Mouse (Mus musculus) intestine, embryonic 14.5 days (tissue): ENCODE measurements around the gene Hivep1. TPM values are rescaled to one million over a fixed set of nuclear protein-coding genes. Genes with fewer than 3 reads are reported as not detected.

Source experiments
- ATAC-seq: fragments of 200-750 bp; cut with Nextera tagmentation; replicated peaks from 2 replicates; pipeline ENCODE4 v1.8.0; 2017; ENCODE audit warnings: low read depth, moderate number of reproducible peaks, moderate TSS enrichment, moderate library complexity; ENCODE audit not compliant: low FRiP score, low TSS enrichment
- DNase-seq: peaks from one replicate; pipeline ENCODE4 v3.0.0-alpha.2; 2018; ENCODE audit warnings: low spot score
- H3K27ac ChIP-seq: fragments of 300-500 bp; sonication (generic); 2 replicates; pipeline ENCODE4 v1.5.1; 2014; ENCODE audit warnings: low read depth, mild to moderate bottlenecking, control low read depth
- H3K27me3 ChIP-seq: fragments of 300-500 bp; sonication (generic); replicated peaks from 2 replicates; pipeline ENCODE4 v1.6.1; 2014; ENCODE audit warnings: low read length, control low read depth; ENCODE audit not compliant: control insufficient read depth, insufficient read depth
- H3K36me3 ChIP-seq: fragments of 300-500 bp; sonication (generic); 2 replicates; pipeline ENCODE4 v1.6.1; 2014; ENCODE audit warnings: low read length, control low read depth; ENCODE audit not compliant: control insufficient read depth, insufficient read depth
- H3K4me1 ChIP-seq: fragments of 300-500 bp; sonication (generic); replicated peaks from 2 replicates; pipeline ENCODE4 v1.6.1; 2014; ENCODE audit warnings: low read length, control low read depth, mixed read lengths; ENCODE audit not compliant: control insufficient read depth, insufficient read depth
- H3K4me2 ChIP-seq: fragments of 300-500 bp; sonication (generic); 2 replicates; pipeline ENCODE4 v1.6.1; 2014; ENCODE audit warnings: low read length
- H3K4me3 ChIP-seq: fragments of 300-500 bp; sonication (generic); 2 replicates; pipeline ENCODE4 v1.5.1; 2014; ENCODE audit warnings: low read depth, low read length, control low read depth, mixed read lengths
- H3K9ac ChIP-seq: fragments of 300-500 bp; sonication (generic); 2 replicates; pipeline ENCODE4 v1.6.1; 2014; ENCODE audit warnings: mild to moderate bottlenecking, low read length
- H3K9me3 ChIP-seq: fragments of 300-500 bp; sonication (generic); 2 replicates; pipeline ENCODE4 v1.6.1; 2016; ENCODE audit warnings: low read length, control low read depth; ENCODE audit not compliant: control insufficient read depth
- WGBS: fragments of 180-500 bp; shearing (Covaris S2); extraction: QIAGEN DNeasy Blood & Tissue Kit; methylation state at CpG from one replicate; pipeline ENCODE4 v1.1.7; 2014; 5-methylcytosine and 5-hydroxymethylcytosine counted together
- polyA plus RNA-seq: library from polyadenylated mRNA; unstranded; fragments of >200 nt; fragmentation: Nextera tagmentation; extraction: Ambion mirVana; gene quantifications from 2 replicates; pipeline ENCODE4 v1.2.1, GENCODE M21; 2014

Hivep1 gene
- polyA plus RNA-seq, 1 experiment from 2014 or later, result 10.0 TPM

DNA sequence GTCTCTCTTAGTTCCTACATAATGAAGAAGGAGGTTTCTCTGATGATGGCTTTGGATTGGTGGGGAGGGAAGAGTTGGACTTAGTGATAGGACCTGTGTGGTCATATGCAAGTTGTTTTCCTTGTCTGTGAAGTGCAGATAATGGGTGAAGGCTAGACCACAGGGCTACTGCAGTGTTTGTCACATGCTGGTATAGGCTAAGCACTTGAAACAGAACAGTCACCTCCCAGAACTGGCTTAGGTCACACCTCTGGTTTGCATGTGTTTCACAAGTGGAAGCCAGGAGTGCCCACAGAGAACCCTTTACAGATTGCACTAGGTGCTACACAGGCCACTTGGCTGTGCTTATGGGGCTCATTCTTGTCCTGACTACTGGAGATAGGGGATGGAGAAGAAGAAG is 12.4 kb downstream of the Hivep1 start:
- DNase-seq (no peak), ATAC-seq (no peak)
- no peaks in the 10 kb centered on the region for H3K27me3 ChIP-seq
- H3K4me3 ChIP-seq, result no peak overlapping the region
- peaks cover 26% of the 10 kb centered on the region for H3K36me3 ChIP-seq
- H3K9me3 ChIP-seq, result no peaks in the 10 kb centered on the region
- H3K4me1 ChIP-seq, result 0 out of 2 replicates have a peak, but pooled peaks cover 3% of the 10 kb centered on the region
- no peak overlapping the region for H3K9ac ChIP-seq
- no peak overlapping the region for H3K27ac ChIP-seq
- no peak overlapping the region for H3K4me2 ChIP-seq

DNA sequence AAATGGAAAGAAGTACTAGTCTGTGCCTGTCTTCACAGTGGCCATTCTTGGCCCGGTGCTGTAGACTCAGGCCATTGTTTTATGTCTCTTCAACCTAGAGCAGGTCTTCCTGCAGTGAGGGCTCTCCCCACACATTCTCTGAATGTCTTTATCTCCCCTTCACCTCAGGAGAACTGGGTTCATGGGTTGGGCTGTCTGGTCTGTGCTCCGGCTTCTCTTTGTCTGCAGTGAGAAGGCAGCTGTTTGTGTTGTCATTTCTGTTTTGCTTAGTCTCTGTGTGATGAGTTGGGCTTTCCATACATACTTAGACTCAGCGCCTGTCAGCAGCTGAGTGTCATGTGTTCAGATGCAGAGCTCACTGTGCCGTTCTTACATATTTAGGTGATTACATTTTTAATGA is 18.4 kb downstream of the Hivep1 start:
- no peaks in the 10 kb centered on the region for H3K4me1 ChIP-seq
- no peak overlapping the region for H3K4me2 ChIP-seq
- 58% methylated on average over 4 of the region's 4 CpGs for WGBS
- no peaks in the 10 kb centered on the region for H3K27me3 ChIP-seq
- no peak for DNase-seq
- H3K9ac ChIP-seq, result no peak overlapping the region
- no peak overlapping the region for H3K4me3 ChIP-seq
- no peaks in the 10 kb centered on the region for H3K9me3 ChIP-seq
- H3K27ac ChIP-seq, result no peak overlapping the region
- no peak for ATAC-seq
- peaks cover 5% of the 10 kb centered on the region; the same call in 1 of the 2 replicates for H3K36me3 ChIP-seq

GRCm38 (mm10) chr13:42071011-42071410 is 19.2 kb downstream of the Hivep1 start:
- no peak overlapping the region for H3K4me3 ChIP-seq
- 77% methylated on average over 6 of the region's 6 CpGs for WGBS
- H3K9ac ChIP-seq, result no peak overlapping the region
- no peak overlapping the region for H3K4me2 ChIP-seq
- H3K27ac ChIP-seq, result no peak overlapping the region
- no peak for ATAC-seq
- H3K36me3 ChIP-seq, result peaks cover under 1% of the 10 kb centered on the region; the same call in 1 of the 2 replicates
- H3K4me1 ChIP-seq, result no peaks in the 10 kb centered on the region
- H3K9me3 ChIP-seq, result no peaks in the 10 kb centered on the region
- no peak for DNase-seq
- H3K27me3 ChIP-seq, result no peaks in the 10 kb centered on the region

GRCm38 (mm10) chr13:42073285-42073684 is 21.5 kb downstream of the Hivep1 start:
- Histone ChIP-seq H3K9ac (no peak overlapping the region), H3K9me3 (no peaks in the 10 kb centered on the region), H3K36me3 (peaks cover 5% of the 10 kb centered on the region), H3K27me3 (no peaks in the 10 kb centered on the region), H3K4me3 (no peak overlapping the region), H3K4me2 (no peak overlapping the region), H3K4me1 (no peaks in the 10 kb centered on the region), H3K27ac (no peak overlapping the region)
- no peak for ATAC-seq
- no peak for DNase-seq
- 75% methylated on average over 6 of the region's 6 CpGs for WGBS

DNA sequence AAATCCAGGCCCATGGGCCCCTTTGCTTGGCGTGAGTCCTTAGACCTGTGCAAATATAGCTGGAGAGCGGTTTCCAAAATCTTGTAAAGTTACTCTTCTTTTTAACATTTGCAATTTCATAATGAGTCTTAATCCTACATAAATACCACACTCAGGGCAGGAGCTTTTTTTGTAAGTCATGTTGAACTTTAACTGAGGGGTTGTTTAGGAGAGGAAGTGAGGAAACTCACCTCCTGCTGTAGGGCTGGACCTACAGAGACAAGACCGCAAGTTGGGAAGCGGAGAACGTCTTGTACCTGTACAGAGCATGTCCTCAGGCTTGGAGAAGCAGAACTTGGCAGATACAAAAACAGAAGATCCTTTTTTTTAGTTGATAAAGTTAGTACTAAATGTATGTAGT is 23.7 kb downstream of the Hivep1 start:
- no peak overlapping the region for H3K4me3 ChIP-seq
- DNase-seq (no peak), ATAC-seq (no peak)
- no peaks in the 10 kb centered on the region for H3K4me1 ChIP-seq
- no peaks in the 10 kb centered on the region for H3K9me3 ChIP-seq
- no peak overlapping the region for H3K27ac ChIP-seq
- 98% methylated on average over 5 of the region's 5 CpGs for WGBS
- H3K9ac ChIP-seq, result no peak overlapping the region
- no peak overlapping the region for H3K4me2 ChIP-seq
- H3K27me3 ChIP-seq, result no peaks in the 10 kb centered on the region
- peaks cover 11% of the 10 kb centered on the region; the same call in 1 of the 2 replicates for H3K36me3 ChIP-seq

- no peaks in the 10 kb centered on the region for H3K27me3 ChIP-seq
- no peak overlapping the region for H3K4me2 ChIP-seq
- no peak overlapping the region for H3K27ac ChIP-seq
- ATAC-seq (no peak), DNase-seq (no peak)
- H3K4me3 ChIP-seq, result no peak overlapping the region
- 96% methylated on average over 5 of the region's 5 CpGs for WGBS
- H3K9me3 ChIP-seq, result no peaks in the 10 kb centered on the region
- H3K36me3 ChIP-seq, result peaks cover 17% of the 10 kb centered on the region
- no peaks in the 10 kb centered on the region for H3K4me1 ChIP-seq
- no peak overlapping the region for H3K9ac ChIP-seq
Observed at GRCm38 (mm10) chr13:42076751-42077302, 25.0 kb downstream of the Hivep1 start.

GRCm38 (mm10) chr13:42077629-42078028 is 25.8 kb downstream of the Hivep1 start:
- Histone ChIP-seq H3K36me3 (peaks cover 19% of the 10 kb centered on the region), H3K27ac (no peak overlapping the region), H3K9me3 (no peaks in the 10 kb centered on the region), H3K4me3 (no peak overlapping the region), H3K4me2 (no peak overlapping the region), H3K27me3 (no peaks in the 10 kb centered on the region), H3K9ac (no peak overlapping the region), H3K4me1 (no peaks in the 10 kb centered on the region)
- 82% methylated on average over 3 of the region's 3 CpGs for WGBS
- DNase-seq (no peak), ATAC-seq (no peak)

DNA sequence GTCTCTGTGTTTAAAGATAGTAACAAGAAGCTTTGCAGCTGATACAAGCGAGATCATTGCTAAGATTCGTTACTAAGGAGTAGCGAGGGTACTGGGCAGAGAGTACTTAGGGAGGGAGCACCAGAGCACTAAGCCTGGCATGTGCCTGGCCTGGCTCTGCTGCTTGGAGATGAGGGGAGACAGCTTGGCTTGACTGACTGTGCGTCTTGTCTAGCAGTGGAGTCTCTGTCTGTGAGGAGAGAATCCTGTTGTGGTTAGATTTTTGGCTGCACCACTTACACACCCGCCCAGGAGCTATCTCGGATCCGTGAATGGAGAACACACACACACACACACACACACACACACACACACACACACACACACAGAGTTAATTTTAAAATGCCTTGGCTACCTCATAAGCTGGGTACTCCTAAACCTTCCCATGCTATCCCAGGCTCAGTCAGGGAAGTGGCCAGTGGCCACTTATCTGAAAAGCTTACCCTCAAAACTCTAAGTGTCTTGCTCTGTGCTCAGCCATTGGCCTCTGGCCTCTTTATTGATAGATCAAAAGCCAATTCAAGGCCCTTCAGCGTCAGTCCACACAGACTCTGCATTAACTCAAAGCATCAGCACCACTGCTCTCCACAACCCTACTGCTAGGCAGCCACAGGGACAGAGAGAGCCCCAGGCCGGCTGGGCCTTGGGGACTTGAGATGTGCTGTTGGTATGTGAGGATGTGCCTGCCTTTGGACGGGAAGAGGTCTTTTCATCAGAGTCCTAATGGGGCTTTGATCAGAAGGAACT is 28.5 kb downstream of the Hivep1 start:
- ATAC-seq (no peak), DNase-seq (no peak)
- H3K4me1 ChIP-seq, result no peaks in the 10 kb centered on the region
- H3K4me2 ChIP-seq, result no peak overlapping the region
- no peak overlapping the region for H3K4me3 ChIP-seq
- 66% methylated on average over 10 of the region's 10 CpGs for WGBS
- no peak overlapping the region for H3K27ac ChIP-seq
- peaks cover 20% of the 10 kb centered on the region for H3K36me3 ChIP-seq
- H3K27me3 ChIP-seq, result no peaks in the 10 kb centered on the region
- H3K9me3 ChIP-seq, result no peaks in the 10 kb centered on the region
- no peak overlapping the region for H3K9ac ChIP-seq

DNA sequence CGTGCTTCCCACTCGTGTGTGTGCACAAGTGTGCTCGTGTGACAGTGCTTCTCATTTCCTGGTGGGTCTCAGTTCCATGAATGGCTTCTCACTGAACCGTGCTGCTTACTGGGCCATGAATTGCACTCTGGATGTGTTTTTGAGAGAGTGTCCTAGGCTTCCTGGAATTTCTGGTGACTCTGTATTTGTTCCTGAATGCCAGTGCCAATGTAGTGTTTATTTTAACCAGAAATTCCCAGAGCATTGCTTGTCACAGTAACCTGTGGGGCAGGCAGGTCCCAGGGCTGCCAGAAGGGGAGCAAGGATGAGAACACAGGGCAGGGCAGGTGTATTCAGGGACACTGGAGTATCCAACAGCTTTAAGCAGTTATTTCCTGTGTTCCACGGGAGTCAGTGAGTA is 36.5 kb downstream of the Hivep1 start:
- DNase-seq (no peak), ATAC-seq (no peak)
- no peak overlapping the region for H3K4me2 ChIP-seq
- H3K36me3 ChIP-seq, result no peaks in the 10 kb centered on the region
- H3K27me3 ChIP-seq, result no peaks in the 10 kb centered on the region
- no peak overlapping the region for H3K4me3 ChIP-seq
- no peaks in the 10 kb centered on the region for H3K9me3 ChIP-seq
- WGBS, result 67% methylated on average over 5 of the region's 5 CpGs
- H3K4me1 ChIP-seq, result no peaks in the 10 kb centered on the region; the same call in 1 of the 2 replicates
- no peak overlapping the region for H3K27ac ChIP-seq
- H3K9ac ChIP-seq, result no peak overlapping the region
